Mouse (Mus musculus) induced T-regulatory cell, adult 2 months (primary cell): ENCODE data around the gene Abcb8.

ENCODE experiments used
- DNase-seq: peaks from one replicate; pipeline ENCODE4 v3.0.0-alpha.2; 2012; ENCODE audit warnings: low read depth

Gene Abcb8

GRCm38 (mm10) chr5:24426556-24427284 lies 33.3 kb downstream of the Abcb8 start:
- no peak for DNase-seq

GRCm38 (mm10) chr5:24427285-24427633 lies 33.8 kb downstream of the Abcb8 start:
- no peak for DNase-seq

GRCm38 (mm10) chr5:24427981-24428402 lies 34.5 kb downstream of the Abcb8 start:
- no peak for DNase-seq

- DNase-seq, result no peak
These were observed 35.1 kb downstream of the Abcb8 start for GRCm38 (mm10) chr5:24428596-24428995.

- no peak for DNase-seq
These were observed 40.5 kb downstream of the Abcb8 start for GRCm38 (mm10) chr5:24433993-24434392.

GRCm38 (mm10) chr5:24441187-24441586 lies 47.7 kb downstream of the Abcb8 start:
- no peak for DNase-seq

GRCm38 (mm10) chr5:24442029-24442428 lies 48.6 kb downstream of the Abcb8 start:
- DNase-seq, result no peak

GRCm38 (mm10) chr5:24443204-24443603 lies 49.7 kb downstream of the Abcb8 start:
- DNase-seq, result no peak

GRCm38 (mm10) chr5:24443927-24444326 lies 50.5 kb downstream of the Abcb8 start:
- DNase-seq, result no peak

GRCm38 (mm10) chr5:24444746-24445427 lies 51.4 kb downstream of the Abcb8 start, which contains the start of gene Fastk:
TSS of gene Fastk (minus strand) at chr5:24445287.
- peak; percentile 96 for DNase-seq

- no peak for DNase-seq
These were observed 52.1 kb downstream of the Abcb8 start for GRCm38 (mm10) chr5:24445428-24446080.

GRCm38 (mm10) chr5:24446630-24447029 lies 53.2 kb downstream of the Abcb8 start:
- no peak for DNase-seq

GRCm38 (mm10) chr5:24447624-24448298 lies 54.3 kb downstream of the Abcb8 start, which contains the start of gene Tmub1:
TSS of gene Tmub1 (minus strand) at chr5:24447854.
- DNase-seq, result peak; percentile 92

- DNase-seq, result peak; percentile 92
These were observed 58.0 kb downstream of the Abcb8 start for GRCm38 (mm10) chr5:24451264-24452029.

- peak; percentile 65 for DNase-seq
These were observed 58.7 kb downstream of the Abcb8 start, which contains the start of gene Agap3 for GRCm38 (mm10) chr5:24452030-24452690. TSS of gene Agap3 (plus strand) at chr5:24452177.

- DNase-seq, result peak; percentile 54
These were observed 59.3 kb downstream of the Abcb8 start for GRCm38 (mm10) chr5:24452691-24453233.

GRCm38 (mm10) chr5:24453283-24453984 lies 60.0 kb downstream of the Abcb8 start:
- no peak for DNase-seq

- no peak for DNase-seq
These were observed 60.5 kb downstream of the Abcb8 start for GRCm38 (mm10) chr5:24453985-24454303.

GRCm38 (mm10) chr5:24455076-24455475 lies 61.6 kb downstream of the Abcb8 start:
- DNase-seq, result no peak

- no peak for DNase-seq
These were observed 62.1 kb downstream of the Abcb8 start for GRCm38 (mm10) chr5:24455613-24456012.
